Mouse (Mus musculus): ENCODE data around the gene Pros1. TPM values are rescaled to one million over a fixed set of nuclear protein-coding genes. Genes with fewer than 3 reads are reported as not detected.

The Pros1 gene
- polyA plus RNA-seq, 1 experiment: 6.3 TPM

DNA sequence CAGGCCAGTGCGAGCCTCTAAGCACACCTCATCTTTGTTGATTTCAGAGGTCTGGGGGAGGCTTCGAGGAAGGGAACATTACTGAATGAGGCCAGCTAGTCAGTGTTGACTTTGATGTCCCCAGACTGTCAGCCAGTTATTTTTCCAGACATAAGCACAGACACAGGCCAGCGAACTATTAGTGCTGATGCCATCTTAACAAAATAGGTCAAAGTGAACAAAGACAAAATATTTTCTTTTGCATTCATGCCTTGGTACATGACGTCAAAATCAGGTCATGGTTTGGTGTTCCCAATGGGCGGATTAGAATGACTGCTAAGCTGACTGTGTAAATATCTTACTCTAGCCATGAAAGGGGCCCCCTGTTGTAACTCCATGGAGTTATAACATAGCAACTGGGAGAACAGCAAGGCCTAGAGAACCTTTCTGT, 18.6 kb downstream of the Pros1 start:
- TF ChIP-seq POLR2A (IDR thresholded peaks at IDR 0.05; ENCODE audit: borderline replicate concordance, extremely low read depth, insufficient read depth, insufficient read length, poor library complexity, severe bottlenecking): no peak
- no peak for TF ChIP-seq CTCF (IDR thresholded peaks at IDR 0.05; ENCODE audit: borderline replicate concordance, extremely low read depth, insufficient read depth, insufficient read length)
- no peak for DNase-seq (ENCODE audit: low read depth)

DNA sequence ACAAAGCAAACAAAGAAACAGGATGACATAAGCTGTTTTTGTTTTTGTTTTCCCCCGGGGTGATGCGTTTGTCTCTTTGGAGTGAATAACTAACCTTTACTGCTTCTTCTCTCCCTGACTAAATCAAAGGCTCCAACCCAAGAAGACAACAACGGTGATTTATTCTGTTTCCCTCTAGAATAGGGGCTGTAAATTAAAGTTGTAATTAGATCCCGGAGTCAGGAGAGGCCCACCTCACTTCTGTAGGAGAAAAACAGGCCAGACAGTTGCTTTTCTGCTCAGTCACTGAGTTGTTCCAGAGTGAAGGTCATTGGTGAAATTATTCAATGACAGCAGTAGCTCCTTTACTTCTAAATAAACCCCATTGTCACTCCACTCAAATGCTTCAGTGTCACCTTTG, 19.1 kb downstream of the Pros1 start:
- TF ChIP-seq CTCF (IDR thresholded peaks at IDR 0.05; ENCODE audit: borderline replicate concordance, extremely low read depth, insufficient read depth, insufficient read length) (no peak), POLR2A (IDR thresholded peaks at IDR 0.05; ENCODE audit: borderline replicate concordance, extremely low read depth, insufficient read depth, insufficient read length, poor library complexity, severe bottlenecking) (no peak)
- no peak for DNase-seq (ENCODE audit: low read depth)

DNA sequence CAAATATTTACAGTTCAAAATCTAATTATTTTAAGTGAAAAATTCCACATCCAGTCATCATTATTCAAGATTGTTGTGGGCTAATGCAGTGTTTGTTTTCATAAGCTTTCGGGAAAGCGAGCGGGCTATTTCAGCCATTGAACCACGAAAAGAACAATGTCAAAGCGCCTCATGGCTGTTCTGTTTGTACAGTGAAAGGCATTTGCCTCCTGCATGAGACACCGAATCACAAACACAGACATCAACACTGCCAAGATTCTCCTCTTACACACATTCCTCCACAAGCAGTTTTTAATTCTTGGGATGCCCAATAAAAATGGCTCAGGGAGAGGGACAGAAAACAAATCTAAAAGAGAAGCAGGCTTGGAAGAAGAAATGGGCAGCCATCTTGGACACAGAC, 20.0 kb downstream of the Pros1 start:
- no peak for DNase-seq (ENCODE audit: low read depth)
- TF ChIP-seq CTCF (IDR thresholded peaks at IDR 0.05; ENCODE audit: borderline replicate concordance, extremely low read depth, insufficient read depth, insufficient read length) (no peak), POLR2A (IDR thresholded peaks at IDR 0.05; ENCODE audit: borderline replicate concordance, extremely low read depth, insufficient read depth, insufficient read length, poor library complexity, severe bottlenecking) (no peak)

DNA sequence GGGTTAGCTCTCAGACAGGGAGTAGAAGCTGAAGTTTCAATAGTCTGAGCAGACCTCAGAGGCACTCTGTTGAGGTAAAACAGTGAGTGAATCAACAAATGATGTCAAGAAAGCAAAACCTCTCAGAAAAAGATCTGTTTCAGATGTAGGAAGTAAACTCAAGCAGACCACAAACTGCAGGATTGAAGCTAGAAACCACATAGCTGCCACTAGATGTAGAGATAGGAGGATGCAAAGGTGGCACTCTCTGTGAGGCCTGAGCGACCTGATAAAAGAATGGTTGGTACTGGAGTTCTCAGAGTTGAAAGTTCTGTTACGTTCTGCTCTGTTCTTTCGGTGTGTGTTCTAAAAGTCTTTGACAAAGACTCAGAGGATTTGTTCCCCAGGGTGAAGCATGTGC, 41.7 kb downstream of the Pros1 start:
- no peak for DNase-seq (ENCODE audit: low read depth)
- TF ChIP-seq CTCF (IDR thresholded peaks at IDR 0.05; ENCODE audit: borderline replicate concordance, extremely low read depth, insufficient read depth, insufficient read length): no peak
- TF ChIP-seq POLR2A (IDR thresholded peaks at IDR 0.05; ENCODE audit: borderline replicate concordance, extremely low read depth, insufficient read depth, insufficient read length, poor library complexity, severe bottlenecking): no peak

DNA sequence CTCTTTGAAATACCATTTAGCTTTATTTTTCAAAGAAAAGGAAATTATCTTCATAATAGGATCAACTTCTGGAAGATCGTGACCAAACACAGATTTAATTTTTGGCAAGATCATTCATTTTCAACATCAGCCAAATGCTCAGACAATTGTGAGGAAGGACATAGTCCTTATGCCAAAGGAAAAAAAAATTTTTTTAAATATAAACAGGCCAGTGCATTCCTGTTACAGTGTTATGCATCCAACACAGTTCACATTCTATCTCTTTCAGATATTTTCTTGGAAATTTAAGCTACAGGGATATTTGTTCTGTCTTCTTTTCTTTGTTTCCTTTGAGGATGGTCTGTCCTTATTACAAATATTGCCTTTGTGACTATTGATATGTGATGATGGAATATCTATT, 57.3 kb downstream of the Pros1 start:
- TF ChIP-seq POLR2A (IDR thresholded peaks at IDR 0.05; ENCODE audit: borderline replicate concordance, extremely low read depth, insufficient read depth, insufficient read length, poor library complexity, severe bottlenecking) (no peak), CTCF (IDR thresholded peaks at IDR 0.05; ENCODE audit: borderline replicate concordance, extremely low read depth, insufficient read depth, insufficient read length) (no peak)
- DNase-seq (ENCODE audit: low read depth): no peak

DNA sequence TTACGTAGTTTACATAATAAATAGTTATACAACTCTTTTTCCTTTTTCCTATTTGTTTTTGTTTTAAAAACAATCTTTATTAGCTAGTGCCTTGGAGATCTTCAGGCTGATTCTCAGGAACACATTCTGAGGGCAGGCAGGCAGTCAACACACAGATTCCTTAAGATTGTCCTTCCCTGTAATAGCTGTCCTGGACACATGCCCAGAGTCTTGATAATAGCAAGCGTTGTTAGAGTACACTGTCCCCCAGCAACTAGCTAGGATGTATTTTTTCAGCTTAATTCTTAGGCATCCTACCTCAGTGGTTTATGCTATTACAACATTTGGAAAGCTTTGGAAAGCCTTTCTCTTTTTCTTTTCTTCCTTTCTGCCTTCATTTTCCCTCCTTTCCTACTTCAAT, 58.1 kb downstream of the Pros1 start:
- no peak for TF ChIP-seq POLR2A (IDR thresholded peaks at IDR 0.05; ENCODE audit: borderline replicate concordance, extremely low read depth, insufficient read depth, insufficient read length, poor library complexity, severe bottlenecking)
- no peak for TF ChIP-seq CTCF (IDR thresholded peaks at IDR 0.05; ENCODE audit: borderline replicate concordance, extremely low read depth, insufficient read depth, insufficient read length)
- peak; percentile 66 for DNase-seq (ENCODE audit: low read depth)

DNA sequence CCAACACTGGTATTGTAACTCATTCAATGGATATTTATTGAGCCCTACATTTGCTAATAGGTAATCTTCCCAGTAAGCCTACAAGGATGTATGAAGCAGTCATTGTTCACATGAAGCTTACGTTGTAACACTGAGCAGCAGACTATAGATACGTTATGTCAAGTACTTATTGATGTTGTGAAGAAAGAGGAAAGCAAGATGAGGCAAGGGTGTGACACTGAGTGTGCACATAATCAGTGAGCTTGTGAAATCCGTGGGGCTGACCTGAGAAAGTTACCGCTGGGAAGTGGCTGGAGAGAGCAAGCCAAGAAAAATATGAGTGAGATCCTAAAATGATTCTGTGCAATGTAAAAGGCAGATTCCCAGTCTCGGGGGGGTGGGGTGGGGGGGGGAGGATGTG, 61.4 kb downstream of the Pros1 start:
- no peak for TF ChIP-seq CTCF (IDR thresholded peaks at IDR 0.05; ENCODE audit: borderline replicate concordance, extremely low read depth, insufficient read depth, insufficient read length)
- no peak for TF ChIP-seq POLR2A (IDR thresholded peaks at IDR 0.05; ENCODE audit: borderline replicate concordance, extremely low read depth, insufficient read depth, insufficient read length, poor library complexity, severe bottlenecking)
- no peak for DNase-seq (ENCODE audit: low read depth)

DNA sequence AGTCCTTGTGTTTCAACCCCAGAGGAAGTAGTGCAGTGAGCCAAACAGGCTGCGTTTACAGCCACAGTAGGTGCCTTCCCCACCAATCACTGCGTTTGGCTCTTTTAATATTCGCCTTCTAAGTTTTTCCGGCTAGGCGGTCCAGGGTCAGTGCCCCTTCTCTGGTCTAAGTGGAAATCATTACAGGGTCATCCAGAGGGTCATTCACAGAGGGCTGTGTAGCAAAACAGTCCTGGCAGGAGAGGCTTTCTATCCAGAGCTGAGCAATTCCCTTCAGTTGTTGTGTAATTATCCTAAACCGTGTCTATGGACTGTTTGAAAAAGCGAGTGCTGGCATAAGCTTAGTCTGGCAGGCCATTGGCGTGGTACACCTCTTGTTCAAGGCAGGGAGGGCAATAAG, 68.1 kb downstream of the Pros1 start:
- TF ChIP-seq POLR2A (IDR thresholded peaks at IDR 0.05; ENCODE audit: borderline replicate concordance, extremely low read depth, insufficient read depth, insufficient read length, poor library complexity, severe bottlenecking) (no peak), CTCF (IDR thresholded peaks at IDR 0.05; ENCODE audit: borderline replicate concordance, extremely low read depth, insufficient read depth, insufficient read length) (no peak)
- peak; percentile 32 for DNase-seq (ENCODE audit: low read depth)

DNA sequence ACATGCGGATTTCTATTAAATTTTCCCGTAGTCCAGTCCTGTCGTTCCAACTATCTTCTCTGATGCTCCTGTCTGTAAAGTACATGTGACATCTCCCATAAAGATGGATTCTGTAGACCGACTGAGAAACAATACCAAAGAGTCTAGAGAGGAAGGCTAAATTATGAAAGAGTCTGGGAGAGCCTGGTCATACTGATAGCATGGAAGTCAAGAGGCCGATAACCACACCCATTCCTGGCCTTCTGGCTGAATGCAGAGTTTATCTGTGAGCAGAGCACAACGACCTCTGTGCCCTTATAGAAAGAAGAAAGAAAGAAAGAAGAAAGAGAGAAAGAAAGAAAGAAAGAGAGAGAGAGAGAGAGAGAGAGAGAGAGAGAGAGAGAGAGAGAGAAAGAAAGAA, 77.2 kb downstream of the Pros1 start:
- TF ChIP-seq CTCF (IDR thresholded peaks at IDR 0.05; ENCODE audit: borderline replicate concordance, extremely low read depth, insufficient read depth, insufficient read length): no peak
- TF ChIP-seq POLR2A (IDR thresholded peaks at IDR 0.05; ENCODE audit: borderline replicate concordance, extremely low read depth, insufficient read depth, insufficient read length, poor library complexity, severe bottlenecking): no peak

DNA sequence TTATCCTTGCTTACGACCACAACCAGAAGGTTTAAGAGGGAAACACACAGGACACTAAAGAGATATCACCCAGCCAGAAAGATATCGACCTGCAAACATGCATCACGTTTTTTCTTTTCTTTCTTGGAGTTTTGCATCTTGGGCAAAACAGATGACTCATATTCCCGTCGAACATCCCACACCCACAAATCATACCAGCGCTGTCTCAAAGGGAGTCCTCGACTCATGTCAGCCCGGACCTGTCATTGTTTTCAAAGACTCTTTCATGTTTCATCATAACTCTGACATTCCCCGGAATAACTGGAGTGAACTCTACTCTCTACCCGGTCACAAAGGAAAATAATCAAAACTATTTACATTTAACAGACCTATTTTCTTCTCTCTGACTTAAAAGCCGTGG, 82.2 kb downstream of the Pros1 start:
- TF ChIP-seq CTCF (IDR thresholded peaks at IDR 0.05; ENCODE audit: borderline replicate concordance, extremely low read depth, insufficient read depth, insufficient read length) (no peak), POLR2A (IDR thresholded peaks at IDR 0.05; ENCODE audit: borderline replicate concordance, extremely low read depth, insufficient read depth, insufficient read length, poor library complexity, severe bottlenecking) (no peak)
- no peak for DNase-seq (ENCODE audit: low read depth)

More for the DNA sequence above, 77.2 kb downstream of the Pros1 start:
- no peak for DNase-seq (ENCODE audit: low read depth)

DNA sequence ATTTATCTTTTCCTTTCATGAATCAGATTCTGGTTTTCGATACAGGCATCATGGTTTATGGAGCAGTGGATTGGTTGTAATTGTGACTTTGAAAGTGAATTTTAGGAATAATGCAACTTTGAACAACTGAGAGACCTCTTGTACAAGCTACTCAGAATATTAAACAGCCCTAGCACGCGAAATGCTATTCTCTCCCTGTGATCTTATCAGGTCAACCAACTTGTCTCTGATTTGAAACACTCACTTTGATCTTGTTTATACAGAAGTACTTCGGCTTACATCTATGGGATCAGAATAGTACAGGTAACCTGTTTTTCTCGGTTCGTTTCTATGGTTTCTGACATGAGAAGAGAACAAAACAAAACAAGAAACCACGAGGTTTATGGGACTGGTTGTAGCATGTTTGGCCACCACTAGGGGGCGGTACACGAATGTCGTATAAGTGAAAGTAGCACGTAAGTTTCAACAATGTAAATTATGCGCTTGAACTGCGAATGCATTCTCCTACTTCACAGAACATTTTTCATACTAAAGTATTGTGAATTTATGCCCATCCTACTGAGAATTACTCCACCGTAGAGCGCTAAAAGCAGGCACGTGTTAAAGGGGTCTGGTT, 86.4 kb downstream of the Pros1 start:
- TF ChIP-seq CTCF (IDR thresholded peaks at IDR 0.05; ENCODE audit: borderline replicate concordance, extremely low read depth, insufficient read depth, insufficient read length) (peak; percentile 85; the same call in 1 of the 2 replicates), POLR2A (IDR thresholded peaks at IDR 0.05; ENCODE audit: borderline replicate concordance, extremely low read depth, insufficient read depth, insufficient read length, poor library complexity, severe bottlenecking) (no peak)
- peak; percentile 95 for DNase-seq (ENCODE audit: low read depth)

DNA sequence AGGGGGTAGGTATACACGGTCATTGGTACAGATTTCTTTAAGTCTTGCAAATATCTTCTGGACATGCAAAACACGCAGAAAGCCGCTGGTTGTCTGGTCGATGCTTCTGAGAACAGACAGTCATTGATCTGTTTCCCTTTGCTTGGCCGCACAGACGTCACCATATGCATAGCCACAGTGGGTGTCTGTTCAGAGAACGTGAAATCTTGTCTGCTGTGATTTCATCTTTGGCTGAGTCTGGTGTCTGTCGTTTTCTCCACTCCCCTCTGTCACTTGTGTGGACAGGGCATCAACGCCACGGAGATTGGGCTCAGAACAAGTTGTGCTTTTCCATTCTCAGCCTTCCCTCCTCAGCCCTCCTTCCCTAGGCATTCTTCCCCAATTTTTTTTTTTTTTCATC, 87.7 kb downstream of the Pros1 start:
- TF ChIP-seq POLR2A (IDR thresholded peaks at IDR 0.05; ENCODE audit: borderline replicate concordance, extremely low read depth, insufficient read depth, insufficient read length, poor library complexity, severe bottlenecking) (no peak), CTCF (IDR thresholded peaks at IDR 0.05; ENCODE audit: borderline replicate concordance, extremely low read depth, insufficient read depth, insufficient read length) (no peak)
- peak; percentile 49 for DNase-seq (ENCODE audit: low read depth)

Data from brain, embryonic 14.5 days (tissue).